Mouse (Mus musculus) embryonic facial prominence, embryonic 10.5 days (tissue): ENCODE measurements around the gene Kat14. TPM values are rescaled to one million over a fixed set of nuclear protein-coding genes. Genes with fewer than 3 reads are reported as not detected.

ENCODE experiments used
- DNase-seq: peaks from one replicate; pipeline ENCODE4 v3.0.0-alpha.2; 2017; ENCODE audit warnings: low spot score
- H3K27ac ChIP-seq: fragments of 300-500 bp; sonication (generic); replicated peaks from 2 replicates; pipeline ENCODE4 v1.5.1; 2016; ENCODE audit warnings: mild to moderate bottlenecking
- H3K27me3 ChIP-seq: fragments of 300-500 bp; sonication (generic); replicated peaks from 2 replicates; pipeline ENCODE4 v1.6.1; 2016; ENCODE audit warnings: low read depth, mild to moderate bottlenecking; ENCODE audit not compliant: poor library complexity, severe bottlenecking
- H3K36me3 ChIP-seq: fragments of 300-500 bp; sonication (generic); replicated peaks from 2 replicates; pipeline ENCODE4 v1.6.1; 2016; ENCODE audit warnings: mild to moderate bottlenecking, moderate library complexity
- H3K4me1 ChIP-seq: fragments of 300-500 bp; sonication (generic); 2 replicates; pipeline ENCODE4 v1.6.1; 2016
- H3K4me3 ChIP-seq: fragments of 300-500 bp; sonication (generic); 2 replicates; pipeline ENCODE4 v1.5.1; 2016; ENCODE audit warnings: mild to moderate bottlenecking, moderate library complexity
- H3K9me3 ChIP-seq: fragments of 300-500 bp; sonication (generic); 2 replicates; pipeline ENCODE4 v1.6.1; 2016; ENCODE audit warnings: mild to moderate bottlenecking
- WGBS: fragments of 180-500 bp; shearing (Covaris S2); methylation state at CpG from one replicate; pipeline ENCODE4 v1.1.7; 2016; 5-methylcytosine and 5-hydroxymethylcytosine counted together
- polyA plus RNA-seq: library from polyadenylated mRNA; unstranded; fragments of >200 nt; fragmentation: Nextera tagmentation; extraction: Ambion mirVana; gene quantifications from 2 replicates; pipeline ENCODE4 v1.2.1, GENCODE M21; 2016

Kat14 gene
- polyA plus RNA-seq, 1 experiment from 2014 or later, result 65.7 TPM

GRCm38 (mm10) chr2:144399531-144399930, 30.7 kb downstream of the Kat14 start:
- Histone ChIP-seq H3K9me3 (no peaks in the 10 kb centered on the region), H3K27ac (no peak overlapping the region), H3K27me3 (no peaks in the 10 kb centered on the region), H3K4me1 (no peaks in the 10 kb centered on the region), H3K36me3 (peaks cover 99% of the 10 kb centered on the region), H3K4me3 (no peak overlapping the region)
- no peak for DNase-seq
- WGBS, result 91% methylated on average over 4 of the region's 4 CpGs

GRCm38 (mm10) chr2:144400659-144401058, 31.9 kb downstream of the Kat14 start:
- peaks cover 97% of the 10 kb centered on the region for H3K36me3 ChIP-seq
- no peak overlapping the region for H3K4me3 ChIP-seq
- 91% methylated on average over 6 of the region's 6 CpGs for WGBS
- H3K27me3 ChIP-seq, result no peaks in the 10 kb centered on the region
- H3K9me3 ChIP-seq, result no peaks in the 10 kb centered on the region
- no peaks in the 10 kb centered on the region for H3K4me1 ChIP-seq
- DNase-seq, result no peak
- no peak overlapping the region for H3K27ac ChIP-seq

- peaks cover 77% of the 10 kb centered on the region for H3K36me3 ChIP-seq
- no peak overlapping the region for H3K4me3 ChIP-seq
- H3K9me3 ChIP-seq, result no peaks in the 10 kb centered on the region
- 94% methylated on average over 4 of the region's 4 CpGs for whole genome bisulfite sequencing
- H3K27ac ChIP-seq, result no peak overlapping the region
- no peaks in the 10 kb centered on the region for H3K27me3 ChIP-seq
- H3K4me1 ChIP-seq, result no peaks in the 10 kb centered on the region
- DNase-seq, result no peak
Observed at GRCm38 (mm10) chr2:144409037-144409436, 40.3 kb downstream of the Kat14 start.

GRCm38 (mm10) chr2:144410603-144411002, 41.8 kb downstream of the Kat14 start:
- no peak for DNase-seq
- H3K27me3 ChIP-seq, result no peaks in the 10 kb centered on the region
- 85% methylated on average over 3 of the region's 3 CpGs for WGBS
- H3K9me3 ChIP-seq, result no peaks in the 10 kb centered on the region
- no peak overlapping the region for H3K4me3 ChIP-seq
- no peak overlapping the region for H3K27ac ChIP-seq
- peaks cover 73% of the 10 kb centered on the region for H3K36me3 ChIP-seq
- H3K4me1 ChIP-seq, result no peaks in the 10 kb centered on the region

GRCm38 (mm10) chr2:144414646-144415045, 45.9 kb downstream of the Kat14 start:
- 93% methylated on average over 1 of the region's 1 CpGs for WGBS
- no peak for DNase-seq
- Histone ChIP-seq H3K4me1 (peaks cover 20% of the 10 kb centered on the region), H3K9me3 (no peaks in the 10 kb centered on the region), H3K4me3 (no peak overlapping the region), H3K36me3 (peaks cover 37% of the 10 kb centered on the region), H3K27me3 (no peaks in the 10 kb centered on the region), H3K27ac (no peak overlapping the region)

GRCm38 (mm10) chr2:144416859-144417258, 48.1 kb downstream of the Kat14 start:
- H3K36me3 ChIP-seq, result peaks cover 19% of the 10 kb centered on the region
- no peaks in the 10 kb centered on the region for H3K9me3 ChIP-seq
- H3K27ac ChIP-seq, result no peak overlapping the region
- peaks cover 20% of the 10 kb centered on the region for H3K4me1 ChIP-seq
- H3K4me3 ChIP-seq, result no peak overlapping the region
- DNase-seq, result no peak
- H3K27me3 ChIP-seq, result no peaks in the 10 kb centered on the region
- WGBS, result 42% methylated on average over 8 of the region's 8 CpGs

GRCm38 (mm10) chr2:144418062-144418461, 49.3 kb downstream of the Kat14 start:
- H3K9me3 ChIP-seq, result no peaks in the 10 kb centered on the region
- no peaks in the 10 kb centered on the region for H3K27me3 ChIP-seq
- H3K4me1 ChIP-seq, result peaks cover 20% of the 10 kb centered on the region
- no peak overlapping the region; the same call in 1 of the 2 replicates for H3K27ac ChIP-seq
- H3K4me3 ChIP-seq, result no peak overlapping the region
- peaks cover 12% of the 10 kb centered on the region for H3K36me3 ChIP-seq
- 35% methylated on average over 2 of the region's 2 CpGs for WGBS
- DNase-seq, result no peak

GRCm38 (mm10) chr2:144422094-144422675, 53.4 kb downstream of the Kat14 start:
- 89% methylated on average over 10 of the region's 10 CpGs for WGBS
- no peaks in the 10 kb centered on the region for H3K27me3 ChIP-seq

GRCm38 (mm10) chr2:144425761-144426160, 57.0 kb downstream of the Kat14 start:
- H3K4me3 ChIP-seq, result no peak overlapping the region
- H3K36me3 ChIP-seq, result no peaks in the 10 kb centered on the region
- H3K27me3 ChIP-seq, result no peaks in the 10 kb centered on the region
- WGBS, result 82% methylated on average over 1 of the region's 1 CpGs
- no peak overlapping the region for H3K27ac ChIP-seq
- no peaks in the 10 kb centered on the region for H3K9me3 ChIP-seq
- no peak for DNase-seq
- no peaks in the 10 kb centered on the region for H3K4me1 ChIP-seq

More at GRCm38 (mm10) chr2:144422094-144422675, 53.4 kb downstream of the Kat14 start:
- Histone ChIP-seq H3K4me1 (peaks cover 11% of the 10 kb centered on the region), H3K4me3 (no peak overlapping the region), H3K27ac (no peak overlapping the region), H3K36me3 (no peaks in the 10 kb centered on the region), H3K9me3 (no peaks in the 10 kb centered on the region)
- no peak for DNase-seq

GRCm38 (mm10) chr2:144427852-144428251, 59.1 kb downstream of the Kat14 start:
- Histone ChIP-seq H3K4me1 (no peaks in the 10 kb centered on the region), H3K36me3 (no peaks in the 10 kb centered on the region), H3K4me3 (no peak overlapping the region), H3K9me3 (no peaks in the 10 kb centered on the region), H3K27me3 (no peaks in the 10 kb centered on the region), H3K27ac (no peak overlapping the region)
- WGBS, result 87% methylated on average over 5 of the region's 5 CpGs
- no peak for DNase-seq

GRCm38 (mm10) chr2:144428659-144429058, 59.9 kb downstream of the Kat14 start:
- no peaks in the 10 kb centered on the region for H3K4me1 ChIP-seq
- no peak for DNase-seq
- no peak overlapping the region for H3K27ac ChIP-seq
- WGBS, result 91% methylated on average over 8 of the region's 8 CpGs
- no peaks in the 10 kb centered on the region for H3K9me3 ChIP-seq
- no peaks in the 10 kb centered on the region for H3K27me3 ChIP-seq
- H3K36me3 ChIP-seq, result no peaks in the 10 kb centered on the region
- H3K4me3 ChIP-seq, result no peak overlapping the region

GRCm38 (mm10) chr2:144429171-144429570, 60.4 kb downstream of the Kat14 start:
- Histone ChIP-seq H3K36me3 (no peaks in the 10 kb centered on the region), H3K27me3 (no peaks in the 10 kb centered on the region), H3K4me3 (no peak overlapping the region), H3K27ac (no peak overlapping the region), H3K4me1 (no peaks in the 10 kb centered on the region), H3K9me3 (no peaks in the 10 kb centered on the region)
- DNase-seq, result no peak
- 84% methylated on average over 7 of the region's 7 CpGs for WGBS

GRCm38 (mm10) chr2:144431286-144431825, 62.6 kb downstream of the Kat14 start:
- H3K9me3 ChIP-seq, result no peaks in the 10 kb centered on the region
- DNase-seq, result no peak
- 78% methylated on average over 5 of the region's 5 CpGs for WGBS
- no peak overlapping the region for H3K4me3 ChIP-seq
- H3K27me3 ChIP-seq, result no peaks in the 10 kb centered on the region
- no peak overlapping the region for H3K27ac ChIP-seq
- no peaks in the 10 kb centered on the region for H3K4me1 ChIP-seq
- H3K36me3 ChIP-seq, result no peaks in the 10 kb centered on the region
